Mouse (Mus musculus): ENCODE results near the gene Ccdc126.

GRCm38 (mm10) chr6:49321341-49321740 lies 2.3 kb downstream of the Ccdc126 start:
- no peak for TF ChIP-seq CTCF (IDR thresholded peaks at IDR 0.05; ENCODE audit: low read depth, low read length)
- TF ChIP-seq TAL1 (conservative IDR thresholded peaks at IDR 0.05; ENCODE audit: low read depth, low read length): no peak
- TF ChIP-seq GATA1 (IDR thresholded peaks at IDR 0.05; ENCODE audit: borderline replicate concordance, low read length): no peak

All from G1E (cell line).